Mouse (Mus musculus) c-Kit-positive CD71-positive TER-119-negative erythroid progenitor cells, embryonic 14.5 days (primary cell): ENCODE results near the gene Ltb4r2.
A peak's percentile ranks its signal among the peaks of the same experiment; 100 is the strongest.

Experiments used
- DNase-seq: peaks from one replicate; pipeline ENCODE4 v3.0.0-alpha.2; 2013; ENCODE audit warnings: low read depth

The Ltb4r2 gene

GRCm38 (mm10) chr14:55781310-55781709 is 20.1 kb downstream of the Ltb4r2 start:
- DNase-seq = peak; percentile 56

DNA sequence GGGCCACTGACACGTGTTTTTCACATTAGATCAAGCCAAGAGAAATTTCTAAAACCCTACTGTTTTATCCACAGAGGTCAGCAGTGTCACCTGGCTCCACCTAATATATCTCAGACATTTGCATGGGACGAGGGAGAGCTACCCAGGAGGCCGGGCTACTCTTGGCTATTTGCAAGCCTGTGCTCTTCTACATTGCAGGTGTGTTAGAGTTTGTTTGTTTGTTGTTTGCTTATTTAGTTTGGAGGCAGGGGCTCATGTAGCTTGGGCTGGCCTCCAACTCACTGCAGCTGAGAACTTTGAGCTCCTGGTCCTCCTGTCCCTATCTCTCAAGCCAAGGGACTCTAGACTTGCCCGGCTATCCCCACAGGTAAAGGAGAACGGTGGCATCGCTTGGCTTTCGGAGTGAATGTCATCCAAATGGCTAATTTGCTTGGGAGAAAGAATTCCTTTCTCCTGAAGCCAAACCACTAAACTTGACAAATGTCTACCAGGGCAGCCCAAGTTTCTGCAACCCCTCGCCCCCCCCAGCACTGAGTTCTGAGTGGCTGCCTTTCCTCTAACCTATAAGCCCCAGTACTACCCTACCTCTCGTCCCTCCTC is 21.2 kb downstream of the Ltb4r2 start:
- no peak for DNase-seq

DNA sequence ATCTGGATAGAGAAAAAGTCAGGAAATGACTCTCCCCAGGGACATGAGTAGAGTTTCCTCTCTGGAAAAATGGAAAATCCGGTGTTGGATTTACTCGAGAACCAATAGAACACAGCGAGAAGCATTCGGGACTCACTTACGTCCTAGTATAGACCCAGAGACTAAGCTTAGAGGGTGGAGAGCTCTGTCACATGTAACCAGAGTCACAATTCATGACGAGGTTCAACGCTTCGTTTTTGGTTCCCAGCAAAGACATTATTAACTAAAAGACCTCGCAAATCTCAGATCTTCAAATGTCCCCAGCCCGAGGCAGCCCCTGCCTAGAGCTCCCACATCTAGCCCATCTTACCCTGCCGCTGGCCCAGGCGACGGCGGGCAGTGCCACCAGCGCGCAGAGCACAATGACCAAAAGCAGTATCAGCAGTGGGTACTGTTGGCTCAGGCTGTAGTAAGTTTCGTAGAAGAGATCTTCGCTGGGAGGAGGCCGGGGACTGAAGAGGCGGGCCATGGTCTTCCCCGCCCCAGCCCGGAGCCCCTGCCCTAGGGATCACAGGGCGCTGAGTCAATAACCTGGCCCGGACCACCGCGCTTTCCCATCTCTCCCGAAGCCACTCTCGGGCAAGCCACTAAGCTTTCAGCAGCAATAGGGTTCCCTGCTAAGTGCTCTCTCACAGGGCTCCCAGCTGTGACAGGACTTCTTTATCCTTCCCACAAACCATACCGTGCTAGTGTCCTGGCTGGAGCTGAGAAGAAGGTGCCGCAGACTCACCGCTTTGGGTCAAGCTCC is 22.1 kb downstream of the Ltb4r2 start:
- DNase-seq = no peak

- no peak for DNase-seq
Observed at GRCm38 (mm10) chr14:55783958-55784235, 22.7 kb downstream of the Ltb4r2 start, which contains the start of gene Adcy4. Gene Adcy4 (minus strand): TSS chr14:55784095.

DNA sequence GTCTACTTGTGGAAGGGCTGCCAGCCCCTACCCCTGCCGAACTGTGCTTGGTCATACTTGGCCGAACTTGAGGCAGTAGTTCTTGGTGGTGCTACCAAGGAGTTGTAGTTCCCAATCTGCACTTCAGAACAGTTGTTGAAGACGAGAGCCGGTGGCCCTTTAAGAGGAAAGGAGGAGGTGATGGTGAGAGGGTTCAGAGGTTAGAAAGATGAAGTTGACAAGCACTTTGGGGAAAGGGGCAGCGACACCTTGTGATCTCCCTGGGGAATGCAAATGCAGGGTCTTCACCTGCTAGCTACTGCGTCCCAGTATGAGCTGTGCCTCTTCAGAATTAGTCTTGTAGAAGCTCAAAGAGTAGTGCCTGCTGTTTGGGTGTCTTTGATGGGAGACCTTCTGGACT is 24.0 kb downstream of the Ltb4r2 start:
- DNase-seq = no peak

GRCm38 (mm10) chr14:55787731-55788130 is 26.5 kb downstream of the Ltb4r2 start:
- DNase-seq = no peak

DNA sequence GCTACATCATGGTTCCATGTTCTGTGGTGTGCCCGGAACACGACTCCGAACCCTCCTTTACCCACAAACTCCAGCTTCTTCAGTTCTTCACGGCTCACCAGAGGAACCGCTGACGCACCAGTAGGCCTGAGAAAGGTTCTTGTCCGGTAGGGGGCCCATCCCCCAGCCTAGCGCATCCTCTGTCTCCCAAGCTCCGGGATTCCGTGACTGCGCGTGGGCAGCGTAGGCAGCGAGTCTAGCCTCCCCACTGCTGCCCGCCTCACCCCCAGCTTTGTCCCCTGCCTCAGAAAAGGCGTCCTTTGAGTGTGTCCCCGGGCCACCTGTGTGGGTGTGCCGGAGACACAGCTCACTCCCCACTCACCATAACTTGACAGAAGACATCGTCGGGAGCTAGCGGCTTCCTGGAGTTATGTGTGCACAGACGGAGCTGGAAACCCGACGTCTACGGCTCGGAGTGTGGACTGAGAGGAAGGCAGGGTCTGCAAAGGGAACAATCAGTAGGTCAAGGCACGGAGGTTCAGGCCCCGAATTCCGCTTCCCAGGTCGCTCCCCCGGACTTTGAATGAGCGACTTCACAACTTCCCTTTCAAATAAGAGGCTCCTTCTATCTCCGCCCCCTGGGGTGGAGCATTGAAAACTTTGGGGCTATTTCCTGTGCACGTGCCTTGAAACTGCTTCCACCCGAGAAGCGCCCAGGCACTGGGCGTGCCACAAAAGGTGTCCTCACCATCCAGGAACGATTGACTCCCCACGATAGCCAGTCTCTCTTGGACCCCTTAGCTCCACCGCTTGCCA is 27.2 kb downstream of the Ltb4r2 start, which contains the start of gene Ripk3:
Ripk3 (minus strand) TSS at position 610 of the 795 bp plus-strand sequence.
- DNase-seq = peak; percentile 68

DNA sequence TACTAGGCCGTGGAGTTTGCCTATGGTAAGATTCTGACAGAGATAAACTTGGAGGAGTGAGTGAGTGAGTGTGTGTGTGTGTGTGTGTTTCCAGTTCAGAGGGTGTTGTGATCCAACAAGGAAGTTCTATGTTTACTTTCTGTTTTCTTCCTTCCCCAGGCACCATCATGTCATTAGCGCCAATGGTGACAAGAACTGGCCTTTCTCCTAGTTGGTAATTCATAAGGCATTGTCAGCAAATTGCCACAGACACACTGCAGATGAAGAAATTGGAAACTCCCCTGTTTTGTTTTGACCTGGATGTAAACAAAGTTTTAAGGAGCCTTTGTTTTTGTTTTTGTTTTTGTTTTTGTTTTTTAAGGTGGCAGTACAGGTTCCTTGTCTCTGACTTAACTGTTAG is 32.2 kb downstream of the Ltb4r2 start:
- no peak for DNase-seq

GRCm38 (mm10) chr14:55793946-55794345 is 32.7 kb downstream of the Ltb4r2 start:
- DNase-seq = no peak

- peak; percentile 40 for DNase-seq
Observed at GRCm38 (mm10) chr14:55795380-55796163, 34.3 kb downstream of the Ltb4r2 start.
